ENCODE assay signal across 8 mouse cellular contexts in the genomic region with DNA sequence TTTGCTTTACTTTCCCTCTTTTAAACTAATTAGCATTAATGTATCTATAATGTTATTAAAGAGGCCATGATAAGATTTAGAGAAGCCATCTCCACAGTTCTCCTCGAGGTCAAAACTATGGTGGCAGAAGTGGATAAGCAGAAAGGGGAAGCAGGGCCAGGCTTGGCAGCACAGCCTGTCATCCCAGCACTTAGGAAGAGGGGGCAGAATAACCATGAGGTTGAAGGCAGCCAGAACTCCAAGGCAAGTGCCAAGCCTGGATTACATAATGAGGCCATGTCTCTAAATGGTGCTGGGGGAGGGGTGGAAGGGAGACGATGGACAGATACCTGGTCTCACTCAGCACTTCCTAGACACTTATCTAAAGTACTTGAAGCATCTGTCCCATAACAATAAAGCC.
A peak's percentile ranks its signal among the peaks of the same experiment; 100 is the strongest.
DNase-seq lines count a peak whose midpoint lies in the region; ATAC-seq and TF ChIP-seq lines count a peak whose summit lies in the region.

No protein-coding gene starts in this region.

- H3K36me3 ChIP-seq in kidney, embryonic 15.5 days = no peaks in the 10 kb centered on the region

- TF ChIP-seq POLR2A in brain, embryonic 14.5 days (IDR thresholded peaks at IDR 0.05; ENCODE audit: borderline replicate concordance, extremely low read depth, insufficient read depth, insufficient read length, poor library complexity, severe bottlenecking) = no peak

- H3K9ac ChIP-seq in kidney, embryonic 15.5 days = no peak overlapping the region

- H3K9me3 ChIP-seq in kidney, embryonic 15.5 days (replicated peaks) = no peaks in the 10 kb centered on the region

- 63% methylated on average over 2 of the region's 2 CpGs for WGBS in kidney, embryonic 15.5 days

- H3K27ac ChIP-seq in kidney, embryonic 15.5 days = no peak overlapping the region

- no peak overlapping the region for H3K4me3 ChIP-seq in kidney, embryonic 15.5 days (replicated peaks)

- no peak overlapping the region for H3K4me2 ChIP-seq in kidney, embryonic 15.5 days

- TF ChIP-seq CTCF in brain, embryonic 14.5 days (IDR thresholded peaks at IDR 0.05; ENCODE audit: borderline replicate concordance, extremely low read depth, insufficient read depth, insufficient read length) = no peak

- H3K4me1 ChIP-seq in kidney, embryonic 15.5 days = peaks cover 20% of the 10 kb centered on the region; the same call in 1 of the 2 replicates

- DNase-seq in kidney, adult 11 months = peak; percentile 77
- peak; percentile 53 for DNase-seq in brain, embryonic 14.5 days (ENCODE audit: low read depth)
- DNase-seq in gonadal fat pad, adult 2 months (ENCODE audit: low read depth) = peak; percentile 46
- DNase-seq in layer of hippocampus, postnatal 10 days (ENCODE audit: low spot score in 2 of 2) = peak; percentile 53 to 55
- DNase-seq in urinary bladder, postnatal 4 days (ENCODE audit: low spot score in 2 of 2) = no peak

- ATAC-seq in kidney, embryonic 15.5 days (replicated peaks; ENCODE audit: low FRiP score) = no peak
- ATAC-seq in megakaryocyte, adult 5-6 weeks (ENCODE audit: poor library complexity, severe bottlenecking) = peak; percentile 88
- no peak for ATAC-seq in erythroblast, adult 5-6 weeks (replicated peaks; ENCODE audit: low FRiP score, poor library complexity, severe bottlenecking)

- H3K27me3 ChIP-seq in kidney, embryonic 15.5 days = no peaks in the 10 kb centered on the region

Comparison
In these comparisons a context has a peak if more than half of its experiments do, and no peak if none do; other contexts are left out.
1. DNase-seq: peak in kidney, adult 11 months (single experiment), brain, embryonic 14.5 days (single experiment), gonadal fat pad, adult 2 months (single experiment) and layer of hippocampus, postnatal 10 days (2 of 2); none in urinary bladder, postnatal 4 days (0 of 2).